Mouse (Mus musculus): ENCODE data around the gene Thrb. TPM values are rescaled to one million over a fixed set of nuclear protein-coding genes. Genes with fewer than 3 reads are reported as not detected.

The Thrb gene
- polyA plus RNA-seq, 1 experiment from 2014 or later, result 3.3 TPM

- 34% methylated on average over 1 of the region's 1 CpGs for WGBS
- H3K9ac ChIP-seq, result no peak overlapping the region
- no peaks in the 10 kb centered on the region for H3K36me3 ChIP-seq
- no peaks in the 10 kb centered on the region for H3K27me3 ChIP-seq (replicated peaks)
- no peak overlapping the region for H3K27ac ChIP-seq
- no peak overlapping the region for H3K4me3 ChIP-seq (replicated peaks)
- H3K4me2 ChIP-seq, result no peak overlapping the region
- no peaks in the 10 kb centered on the region for H3K4me1 ChIP-seq
- H3K9me3 ChIP-seq, result no peaks in the 10 kb centered on the region
- no peak for ATAC-seq (ENCODE audit: insufficient read depth, low FRiP score, low read depth)
These were observed 62.9 kb downstream of the Thrb start for GRCm38 (mm10) chr14:17722824-17723445.

GRCm38 (mm10) chr14:17724577-17724976 lies 64.5 kb downstream of the Thrb start:
- WGBS, result 66% methylated on average over 3 of the region's 3 CpGs
- H3K36me3 ChIP-seq, result no peaks in the 10 kb centered on the region
- H3K9me3 ChIP-seq, result no peaks in the 10 kb centered on the region
- no peak overlapping the region for H3K4me3 ChIP-seq (replicated peaks)
- H3K27ac ChIP-seq, result no peak overlapping the region
- no peak overlapping the region for H3K9ac ChIP-seq
- no peak overlapping the region for H3K4me2 ChIP-seq
- no peaks in the 10 kb centered on the region for H3K27me3 ChIP-seq (replicated peaks)
- ATAC-seq (ENCODE audit: insufficient read depth, low FRiP score, low read depth), result no peak
- H3K4me1 ChIP-seq, result no peaks in the 10 kb centered on the region

- H3K4me1 ChIP-seq, result no peaks in the 10 kb centered on the region
- H3K27ac ChIP-seq, result no peak overlapping the region
- H3K4me2 ChIP-seq, result no peak overlapping the region
- no peaks in the 10 kb centered on the region for H3K27me3 ChIP-seq (replicated peaks)
- H3K4me3 ChIP-seq (replicated peaks), result no peak overlapping the region
- ATAC-seq (ENCODE audit: insufficient read depth, low FRiP score, low read depth), result no peak
- 29% methylated on average over 1 of the region's 1 CpGs for WGBS
- H3K9me3 ChIP-seq, result no peaks in the 10 kb centered on the region
- no peak overlapping the region for H3K9ac ChIP-seq
- H3K36me3 ChIP-seq, result no peaks in the 10 kb centered on the region
These were observed 66.8 kb downstream of the Thrb start for GRCm38 (mm10) chr14:17726906-17727305.

GRCm38 (mm10) chr14:17727878-17728277 lies 67.8 kb downstream of the Thrb start:
- Histone ChIP-seq H3K36me3 (no peaks in the 10 kb centered on the region), H3K4me1 (no peaks in the 10 kb centered on the region), H3K9me3 (no peaks in the 10 kb centered on the region), H3K4me3 (replicated peaks) (no peak overlapping the region), H3K27me3 (replicated peaks) (no peaks in the 10 kb centered on the region), H3K9ac (no peak overlapping the region), H3K27ac (no peak overlapping the region), H3K4me2 (no peak overlapping the region)
- ATAC-seq (ENCODE audit: insufficient read depth, low FRiP score, low read depth), result no peak
- WGBS, result 65% methylated on average over 4 of the region's 4 CpGs

GRCm38 (mm10) chr14:17728889-17729288 lies 68.8 kb downstream of the Thrb start:
- no peak overlapping the region for H3K4me3 ChIP-seq (replicated peaks)
- H3K4me1 ChIP-seq, result no peaks in the 10 kb centered on the region
- no peak for ATAC-seq (ENCODE audit: insufficient read depth, low FRiP score, low read depth)
- no peak overlapping the region for H3K27ac ChIP-seq
- H3K9me3 ChIP-seq, result no peaks in the 10 kb centered on the region
- no peaks in the 10 kb centered on the region for H3K27me3 ChIP-seq (replicated peaks)
- H3K36me3 ChIP-seq, result no peaks in the 10 kb centered on the region
- 72% methylated on average over 2 of the region's 2 CpGs for WGBS
- no peak overlapping the region for H3K9ac ChIP-seq
- H3K4me2 ChIP-seq, result no peak overlapping the region

GRCm38 (mm10) chr14:17731020-17731419 lies 71.0 kb downstream of the Thrb start:
- H3K27me3 ChIP-seq (replicated peaks), result no peaks in the 10 kb centered on the region
- H3K4me1 ChIP-seq, result no peaks in the 10 kb centered on the region
- no peaks in the 10 kb centered on the region for H3K9me3 ChIP-seq
- no peak overlapping the region for H3K4me2 ChIP-seq
- no peak overlapping the region for H3K9ac ChIP-seq
- H3K36me3 ChIP-seq, result no peaks in the 10 kb centered on the region
- H3K27ac ChIP-seq, result no peak overlapping the region
- no peak for ATAC-seq (ENCODE audit: insufficient read depth, low FRiP score, low read depth)
- H3K4me3 ChIP-seq (replicated peaks), result no peak overlapping the region
- 19% methylated on average over 2 of the region's 2 CpGs for WGBS

GRCm38 (mm10) chr14:17733077-17733778 lies 73.2 kb downstream of the Thrb start:
- WGBS, result 77% methylated on average over 2 of the region's 2 CpGs
- H3K36me3 ChIP-seq, result no peaks in the 10 kb centered on the region
- ATAC-seq (ENCODE audit: insufficient read depth, low FRiP score, low read depth), result no peak

GRCm38 (mm10) chr14:17733779-17734137 lies 73.7 kb downstream of the Thrb start:
- WGBS, result 80% methylated on average over 2 of the region's 2 CpGs
- no peak overlapping the region for H3K4me2 ChIP-seq

More at GRCm38 (mm10) chr14:17733077-17733778, 73.2 kb downstream of the Thrb start:
- H3K27me3 ChIP-seq (replicated peaks), result no peaks in the 10 kb centered on the region
- H3K4me3 ChIP-seq (replicated peaks), result no peak overlapping the region
- no peaks in the 10 kb centered on the region for H3K4me1 ChIP-seq
- H3K9ac ChIP-seq, result no peak overlapping the region
- H3K9me3 ChIP-seq, result no peaks in the 10 kb centered on the region
- H3K4me2 ChIP-seq, result no peak overlapping the region
- H3K27ac ChIP-seq, result no peak overlapping the region

GRCm38 (mm10) chr14:17735440-17735839 lies 75.4 kb downstream of the Thrb start:
- Histone ChIP-seq H3K27me3 (replicated peaks) (no peaks in the 10 kb centered on the region), H3K36me3 (no peaks in the 10 kb centered on the region), H3K9me3 (no peaks in the 10 kb centered on the region), H3K4me2 (no peak overlapping the region), H3K9ac (no peak overlapping the region), H3K27ac (no peak overlapping the region), H3K4me3 (replicated peaks) (no peak overlapping the region), H3K4me1 (no peaks in the 10 kb centered on the region)
- ATAC-seq (ENCODE audit: insufficient read depth, low FRiP score, low read depth), result no peak
- 78% methylated on average over 6 of the region's 6 CpGs for WGBS

More at GRCm38 (mm10) chr14:17733779-17734137, 73.7 kb downstream of the Thrb start:
- H3K9me3 ChIP-seq, result no peaks in the 10 kb centered on the region
- no peak for ATAC-seq (ENCODE audit: insufficient read depth, low FRiP score, low read depth)
- H3K27ac ChIP-seq, result no peak overlapping the region
- H3K9ac ChIP-seq, result no peak overlapping the region
- H3K27me3 ChIP-seq (replicated peaks), result no peaks in the 10 kb centered on the region
- H3K4me3 ChIP-seq (replicated peaks), result no peak overlapping the region
- no peaks in the 10 kb centered on the region for H3K4me1 ChIP-seq
- no peaks in the 10 kb centered on the region for H3K36me3 ChIP-seq

- Histone ChIP-seq H3K27me3 (replicated peaks) (no peaks in the 10 kb centered on the region), H3K36me3 (no peaks in the 10 kb centered on the region), H3K9ac (no peak overlapping the region), H3K27ac (no peak overlapping the region), H3K4me2 (no peak overlapping the region), H3K4me3 (replicated peaks) (no peak overlapping the region), H3K9me3 (no peaks in the 10 kb centered on the region), H3K4me1 (no peaks in the 10 kb centered on the region)
- WGBS, result 34% methylated on average over 3 of the region's 3 CpGs
- no peak for ATAC-seq (ENCODE audit: insufficient read depth, low FRiP score, low read depth)
These were observed 80.8 kb downstream of the Thrb start for GRCm38 (mm10) chr14:17740903-17741302.

- Histone ChIP-seq H3K4me2 (no peak overlapping the region), H3K4me1 (no peaks in the 10 kb centered on the region), H3K4me3 (replicated peaks) (no peak overlapping the region), H3K36me3 (no peaks in the 10 kb centered on the region), H3K9ac (no peak overlapping the region), H3K27me3 (replicated peaks) (no peaks in the 10 kb centered on the region), H3K27ac (no peak overlapping the region), H3K9me3 (no peaks in the 10 kb centered on the region)
- no peak for ATAC-seq (ENCODE audit: insufficient read depth, low FRiP score, low read depth)
- WGBS, result 58% methylated on average over 2 of the region's 2 CpGs
These were observed 82.2 kb downstream of the Thrb start for GRCm38 (mm10) chr14:17742264-17742663.

GRCm38 (mm10) chr14:17742902-17743712 lies 83.0 kb downstream of the Thrb start:
- Histone ChIP-seq H3K4me3 (replicated peaks) (no peak overlapping the region), H3K4me1 (no peaks in the 10 kb centered on the region), H3K27me3 (replicated peaks) (no peaks in the 10 kb centered on the region), H3K9ac (no peak overlapping the region), H3K36me3 (no peaks in the 10 kb centered on the region), H3K27ac (no peak overlapping the region), H3K9me3 (no peaks in the 10 kb centered on the region), H3K4me2 (no peak overlapping the region)
- ATAC-seq (ENCODE audit: insufficient read depth, low FRiP score, low read depth), result peak; percentile 22; the same call in 1 of the 2 replicates
- WGBS, result 38% methylated on average over 9 of the region's 9 CpGs

Measured in stomach, embryonic 15.5 days (tissue).